Mouse (Mus musculus): ENCODE results near the gene Gm15737.
A peak's percentile ranks its signal among the peaks of the same experiment; 100 is the strongest.

Gene Gm15737

GRCm38 (mm10) chr6:92875340-92875739 lies 6.2 kb downstream of the Gm15737 start:
- no peak for DNase-seq (ENCODE audit: extremely low spot score)

DNA sequence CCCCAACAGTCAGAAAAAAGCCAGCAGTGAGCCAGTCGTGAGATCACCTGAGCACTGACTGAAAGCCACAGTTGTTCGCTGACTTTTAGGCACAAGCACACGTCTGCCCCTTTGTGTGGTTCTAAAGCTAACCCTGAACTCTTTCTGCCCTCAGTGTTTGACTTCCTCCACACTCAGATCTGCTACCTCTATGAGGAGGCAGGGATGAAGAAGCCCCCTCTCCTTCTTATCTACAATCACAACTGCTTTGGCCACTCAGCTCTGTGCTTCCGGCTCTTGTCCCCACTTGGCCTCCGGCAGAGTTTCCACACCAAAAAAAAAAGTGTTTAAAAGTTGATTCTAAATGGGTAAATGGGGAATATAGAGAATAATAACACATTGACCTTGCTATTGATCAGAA lies 7.0 kb downstream of the Gm15737 start:
- DNase-seq (ENCODE audit: extremely low spot score) = no peak

DNA sequence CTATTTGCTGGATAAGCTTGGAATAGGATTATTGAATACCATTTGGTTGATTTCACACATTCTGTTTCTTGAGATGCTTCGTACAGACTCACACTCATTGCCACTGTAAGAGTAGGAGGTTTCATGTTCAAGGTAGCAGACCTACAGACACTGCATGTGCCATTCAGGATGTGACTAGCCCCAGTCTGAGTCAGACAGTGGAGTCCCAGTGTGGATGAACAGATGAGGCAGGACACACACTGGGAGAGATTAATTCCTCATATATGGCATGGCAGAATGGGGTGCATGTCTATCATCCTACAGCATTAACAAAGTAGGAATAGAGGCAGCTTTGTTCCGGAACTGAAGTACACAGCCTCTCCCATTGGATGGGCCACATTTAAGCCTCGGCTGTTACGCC lies 8.1 kb downstream of the Gm15737 start:
- DNase-seq (ENCODE audit: extremely low spot score) = no peak

DNA sequence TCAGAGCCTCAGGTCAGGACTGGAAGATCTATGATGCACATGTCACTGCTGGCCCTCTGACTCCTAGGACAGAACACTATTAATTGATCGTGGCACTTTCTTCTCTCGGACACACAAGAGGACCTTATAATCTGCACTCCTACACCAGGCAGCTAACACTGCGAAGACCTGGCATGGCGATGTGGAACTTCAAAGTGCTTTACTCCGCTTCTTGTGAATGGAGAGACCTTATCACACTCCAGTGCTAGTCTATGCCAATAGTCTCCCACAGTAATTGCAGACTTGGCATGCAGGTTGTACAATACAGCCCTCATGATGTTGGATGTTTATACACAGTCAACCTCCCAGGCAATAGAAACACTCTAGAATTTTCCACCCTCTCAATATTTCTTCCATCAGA lies 9.6 kb downstream of the Gm15737 start:
- no peak for DNase-seq (ENCODE audit: extremely low spot score)

DNA sequence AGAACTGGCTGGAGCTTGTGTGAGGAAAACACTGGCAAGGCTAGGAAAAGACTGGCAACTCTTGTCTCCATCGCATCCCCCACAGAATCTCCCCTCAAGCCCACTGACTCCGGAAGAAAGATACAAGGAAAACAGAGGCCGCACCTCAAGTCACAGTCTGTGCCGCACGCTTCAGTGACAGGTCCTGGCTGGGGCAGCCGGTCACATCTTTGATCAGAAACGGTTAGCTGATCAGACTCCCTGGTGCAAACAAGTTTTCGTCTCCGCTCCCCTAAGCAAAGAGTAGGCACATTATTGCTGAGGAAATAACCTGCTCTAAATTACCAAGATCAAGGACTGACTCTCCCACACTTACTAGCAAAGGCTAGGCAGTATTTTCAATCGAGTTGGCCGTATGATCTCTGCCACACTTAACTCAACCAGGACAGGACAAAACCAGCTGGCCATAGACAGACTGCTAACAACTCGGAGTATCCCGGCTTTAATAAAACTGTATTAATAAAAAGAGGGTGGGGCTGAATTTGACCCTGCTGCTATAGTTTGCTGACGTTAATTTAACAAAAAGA lies 10.6 kb downstream of the Gm15737 start:
- no peak for DNase-seq (ENCODE audit: extremely low spot score)

DNA sequence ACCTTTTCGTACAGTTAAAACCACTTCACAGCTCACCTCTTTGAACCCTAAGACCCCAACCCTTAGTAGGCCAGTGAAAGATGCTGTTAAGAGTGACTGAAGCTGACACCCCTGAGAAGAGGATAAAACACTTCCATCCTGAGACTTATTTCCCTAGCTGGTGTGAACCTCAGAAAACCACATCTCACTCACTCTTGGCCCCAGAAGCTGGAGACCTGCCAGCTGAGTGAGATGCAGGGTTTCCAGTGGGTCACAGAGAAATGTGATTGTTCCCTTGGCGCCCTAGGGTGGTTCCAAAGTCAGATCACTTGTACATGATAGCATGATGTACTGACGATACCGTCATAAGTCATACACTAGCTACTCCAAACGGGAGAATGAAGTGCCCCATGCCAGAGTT lies 13.3 kb downstream of the Gm15737 start:
- no peak for DNase-seq (ENCODE audit: extremely low spot score)

GRCm38 (mm10) chr6:92883131-92883900 lies 14.2 kb downstream of the Gm15737 start:
- DNase-seq (ENCODE audit: extremely low spot score) = peak; percentile 28

DNA sequence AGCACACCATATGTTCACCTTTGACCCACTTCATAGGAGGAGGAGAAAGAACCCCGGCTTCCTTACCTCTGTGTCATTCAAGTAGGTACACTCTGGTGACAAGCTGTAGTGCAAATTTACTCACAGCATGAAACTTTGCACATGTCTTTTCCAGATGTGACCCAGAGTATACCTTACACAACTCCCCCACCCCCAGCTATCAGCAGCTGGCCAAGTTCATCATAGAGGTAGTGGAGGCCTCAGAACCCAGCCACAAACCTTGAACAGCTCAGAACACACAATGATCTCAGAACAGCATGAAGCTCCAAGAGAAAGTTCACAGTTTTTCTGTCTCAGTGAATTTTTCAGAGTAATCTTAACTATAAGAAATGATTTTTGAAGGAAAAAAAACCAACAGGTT lies 22.4 kb downstream of the Gm15737 start:
- DNase-seq (ENCODE audit: extremely low spot score) = no peak

DNA sequence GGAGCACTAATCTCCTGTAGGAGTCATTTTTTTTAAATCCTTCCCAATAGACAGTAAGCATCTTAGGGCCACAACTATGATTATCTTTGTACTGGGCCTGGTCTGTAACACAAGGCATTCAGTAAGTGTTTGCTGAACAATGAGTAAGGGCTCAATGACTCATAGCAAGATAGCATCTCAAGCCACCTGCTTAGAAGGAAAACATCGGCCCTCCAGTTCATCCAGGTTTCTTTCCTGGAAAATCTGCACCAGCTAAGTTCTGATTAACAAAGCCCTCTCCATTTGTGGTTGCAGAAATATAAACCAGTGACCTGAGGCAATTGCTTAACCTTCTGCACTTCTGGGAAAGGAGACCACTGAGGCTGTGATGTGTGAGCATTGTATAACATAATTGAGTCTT lies 34.9 kb downstream of the Gm15737 start:
- DNase-seq (ENCODE audit: extremely low spot score) = no peak

DNA sequence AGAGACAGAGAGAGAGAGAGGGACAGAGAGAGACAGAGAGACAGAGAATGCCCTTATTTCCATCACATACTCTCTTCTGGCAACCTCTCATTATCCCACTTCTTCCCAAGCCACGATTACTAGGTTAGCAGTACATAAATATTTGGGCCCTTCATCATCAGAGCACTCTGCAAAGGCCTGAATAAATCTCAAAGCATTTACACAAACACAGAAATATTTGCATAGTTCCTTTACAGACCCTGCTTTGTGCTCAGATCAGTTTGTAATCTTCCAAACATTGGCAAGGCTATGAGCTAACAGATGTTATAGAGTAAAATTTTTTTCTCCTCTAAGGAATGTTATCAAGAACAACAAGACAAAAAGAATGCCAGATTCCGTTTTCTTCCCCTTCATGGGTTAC lies 35.3 kb downstream of the Gm15737 start:
- no peak for DNase-seq (ENCODE audit: extremely low spot score)

DNA sequence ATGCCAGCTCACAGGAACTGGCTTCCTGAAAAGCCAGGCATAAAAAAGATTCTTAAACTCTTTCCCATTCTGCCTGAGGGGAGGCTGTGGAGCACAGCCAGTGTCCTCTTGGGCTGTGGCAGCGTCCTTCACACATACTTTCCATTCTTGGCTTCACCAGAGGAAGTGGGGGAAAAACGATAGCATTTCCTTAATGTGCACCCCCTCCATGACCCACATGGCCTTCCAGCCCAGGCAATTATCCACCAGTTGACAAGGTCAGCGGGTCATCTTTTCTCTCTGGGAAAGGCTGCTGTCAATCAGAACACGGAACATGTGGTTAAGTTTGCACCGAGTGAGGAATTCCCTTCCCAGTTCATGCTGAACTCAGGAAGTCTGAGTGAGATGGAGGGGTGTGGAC lies 36.8 kb downstream of the Gm15737 start:
- peak; percentile 54 for DNase-seq (ENCODE audit: extremely low spot score)

DNA sequence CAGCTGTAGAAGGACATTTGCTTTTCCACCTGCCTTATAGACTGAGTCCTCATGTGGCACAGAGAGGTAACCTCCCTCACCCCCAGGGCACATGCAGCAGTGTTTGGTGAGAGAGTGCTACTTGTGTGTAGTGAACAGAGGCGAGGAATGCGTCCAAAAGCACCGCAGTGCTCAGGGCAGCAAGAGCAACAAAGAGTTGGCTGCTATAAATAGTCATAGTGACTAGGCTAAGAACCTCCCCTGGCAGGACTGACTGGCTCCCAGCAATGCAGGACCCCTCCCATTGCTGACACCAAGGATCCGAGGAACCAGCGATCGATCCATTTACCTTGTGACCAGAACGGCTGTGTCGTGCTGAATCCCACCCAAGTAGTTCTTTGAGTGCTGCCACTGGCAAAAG lies 40.2 kb downstream of the Gm15737 start:
- peak; percentile 18 for DNase-seq (ENCODE audit: extremely low spot score)

DNA sequence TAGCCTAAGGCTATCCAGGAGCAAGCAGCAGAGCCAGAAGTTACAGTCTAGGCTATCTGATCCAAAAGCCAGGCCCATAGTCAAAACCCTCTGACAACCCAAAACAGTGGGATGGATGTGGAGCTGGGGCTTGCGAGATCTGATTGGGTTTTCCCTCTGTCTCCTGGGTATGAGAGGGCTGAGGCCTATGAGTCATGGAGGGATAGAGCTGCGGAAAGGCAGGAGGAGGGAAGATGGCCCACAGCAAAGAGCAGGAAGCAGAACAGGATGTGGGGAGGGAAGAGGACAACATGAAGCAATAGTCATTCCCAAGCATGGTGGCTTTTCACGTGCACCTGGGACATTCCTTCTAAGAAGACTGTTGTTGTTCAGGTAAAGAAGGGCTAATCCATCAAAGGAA lies 41.5 kb downstream of the Gm15737 start:
- no peak for DNase-seq (ENCODE audit: extremely low spot score)

GRCm38 (mm10) chr6:92920938-92921689 lies 52.0 kb downstream of the Gm15737 start:
- DNase-seq (ENCODE audit: extremely low spot score) = no peak

DNA sequence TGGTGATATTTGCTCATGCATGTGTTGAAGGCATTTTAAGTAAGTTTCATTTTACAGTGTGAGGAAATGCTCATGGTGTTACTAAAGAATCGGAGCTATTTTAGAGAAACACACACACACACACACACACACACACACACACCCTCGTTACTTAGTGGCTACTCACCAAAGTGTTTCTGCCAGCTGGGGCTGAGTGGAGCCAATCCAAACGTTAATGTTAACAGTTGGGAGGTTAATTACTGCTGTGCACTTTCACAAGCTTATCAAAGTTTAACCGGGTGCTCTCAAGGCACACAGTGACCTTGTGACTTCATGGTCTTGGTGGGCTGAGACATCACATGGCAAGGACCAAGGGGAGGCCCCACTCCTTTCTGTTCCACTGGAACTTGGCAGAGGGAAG lies 52.7 kb downstream of the Gm15737 start:
- no peak for DNase-seq (ENCODE audit: extremely low spot score)

GRCm38 (mm10) chr6:92924536-92924935 lies 55.4 kb downstream of the Gm15737 start:
- DNase-seq (ENCODE audit: extremely low spot score) = no peak

- DNase-seq (ENCODE audit: extremely low spot score) = no peak
These were observed 59.1 kb downstream of the Gm15737 start for GRCm38 (mm10) chr6:92928261-92928660.
